Mouse (Mus musculus): ENCODE measurements around the gene Trp53. TPM values are rescaled to one million over a fixed set of nuclear protein-coding genes. Genes with fewer than 3 reads are reported as not detected.
"Not testable (repeated sequence)": the region's sequence is repeated elsewhere in the genome, so short reads cannot be mapped to it uniquely, and the experiment has no call there.

Gene Trp53
- polyA plus RNA-seq, 1 experiment from 2014 or later, result 119 TPM

GRCm38 (mm10) chr11:69620394-69621081 is 40.4 kb downstream of the Trp53 start:
- H3K9ac ChIP-seq, result no peak overlapping the region
- no peaks in the 10 kb centered on the region for H3K27me3 ChIP-seq
- 86% methylated on average over 7 of the region's 7 CpGs for WGBS
- H3K4me2 ChIP-seq, result no peak overlapping the region
- no peak for ATAC-seq
- no peak overlapping the region for H3K27ac ChIP-seq
- H3K9me3 ChIP-seq (replicated peaks), result no peaks in the 10 kb centered on the region
- H3K4me3 ChIP-seq, result no peak overlapping the region
- no peaks in the 10 kb centered on the region for H3K36me3 ChIP-seq (ENCODE audit: poor library complexity, severe bottlenecking)
- H3K4me1 ChIP-seq, result peaks cover 16% of the 10 kb centered on the region

GRCm38 (mm10) chr11:69621571-69622268 is 41.6 kb downstream of the Trp53 start, which contains the start of gene Sat2:
Sat2 (plus strand) TSS chr11:69622024.
- Histone ChIP-seq H3K36me3 (ENCODE audit: poor library complexity, severe bottlenecking) (no peaks in the 10 kb centered on the region), H3K9ac (peak within 1 kb of the TSS; percentile 78), H3K9me3 (replicated peaks) (no peaks in the 10 kb centered on the region), H3K4me1 (peaks cover 16% of the 10 kb centered on the region), H3K4me2 (peak within 1 kb of the TSS; percentile 80), H3K27me3 (no peaks in the 10 kb centered on the region), H3K4me3 (peak within 1 kb of the TSS; percentile 53), H3K27ac (peak within 1 kb of the TSS; percentile 59)
- 0% methylated on average over 20 of the region's 20 CpGs for WGBS
- peak; percentile 80 for ATAC-seq

- 39% methylated on average over 6 of the region's 6 CpGs for WGBS
- peak overlapping the region; percentile 80 for H3K4me2 ChIP-seq
- no peaks in the 10 kb centered on the region for H3K36me3 ChIP-seq (ENCODE audit: poor library complexity, severe bottlenecking)
- H3K9ac ChIP-seq, result peak overlapping the region; percentile 78
- H3K9me3 ChIP-seq (replicated peaks), result no peaks in the 10 kb centered on the region
- peak overlapping the region; percentile 59 for H3K27ac ChIP-seq
- ATAC-seq, result peak; percentile 19; the same call in 1 of the 2 replicates
- H3K4me1 ChIP-seq, result peaks cover 16% of the 10 kb centered on the region
- H3K27me3 ChIP-seq, result no peaks in the 10 kb centered on the region
- H3K4me3 ChIP-seq, result peak overlapping the region; percentile 53
Observed at GRCm38 (mm10) chr11:69622406-69622805, 42.2 kb downstream of the Trp53 start.

GRCm38 (mm10) chr11:69623006-69623405 is 42.8 kb downstream of the Trp53 start:
- WGBS, result 70% methylated on average over 4 of the region's 4 CpGs
- peak overlapping the region; percentile 80 for H3K4me2 ChIP-seq
- H3K36me3 ChIP-seq (ENCODE audit: poor library complexity, severe bottlenecking), result no peaks in the 10 kb centered on the region
- peak overlapping the region; percentile 78 for H3K9ac ChIP-seq
- no peaks in the 10 kb centered on the region for H3K27me3 ChIP-seq
- no peak overlapping the region for H3K27ac ChIP-seq
- peak overlapping the region; percentile 53; the same call in 1 of the 2 replicates for H3K4me3 ChIP-seq
- ATAC-seq, result no peak
- H3K9me3 ChIP-seq (replicated peaks), result no peaks in the 10 kb centered on the region
- peaks cover 16% of the 10 kb centered on the region for H3K4me1 ChIP-seq

GRCm38 (mm10) chr11:69624339-69624738 is 44.2 kb downstream of the Trp53 start:
- H3K4me3 ChIP-seq; H3K9ac ChIP-seq; H3K27me3 ChIP-seq; H3K4me2 ChIP-seq; H3K36me3 ChIP-seq (ENCODE audit: poor library complexity, severe bottlenecking); H3K9me3 ChIP-seq (replicated peaks); ATAC-seq; H3K27ac ChIP-seq: not testable (repeated sequence)
- H3K4me1 ChIP-seq, result peaks cover 16% of the 10 kb centered on the region
- 75% methylated on average over 2 of the region's 2 CpGs for WGBS

- peaks cover under 1% of the 10 kb centered on the region; the same call in 1 of the 2 replicates for H3K4me1 ChIP-seq
- H3K4me3 ChIP-seq, result no peak overlapping the region
- H3K27me3 ChIP-seq, result no peaks in the 10 kb centered on the region
- no peak overlapping the region for H3K4me2 ChIP-seq
- H3K27ac ChIP-seq, result no peak overlapping the region
- H3K36me3 ChIP-seq (ENCODE audit: poor library complexity, severe bottlenecking), result no peaks in the 10 kb centered on the region
- no peak for ATAC-seq
- WGBS, result 38% methylated on average over 6 of the region's 6 CpGs
- H3K9ac ChIP-seq, result no peak overlapping the region
- H3K9me3 ChIP-seq (replicated peaks), result no peaks in the 10 kb centered on the region
Observed at GRCm38 (mm10) chr11:69628286-69628685, 48.1 kb downstream of the Trp53 start.

- H3K36me3 ChIP-seq (ENCODE audit: poor library complexity, severe bottlenecking), result no peaks in the 10 kb centered on the region
- H3K9ac ChIP-seq, result no peak overlapping the region
- no peak overlapping the region for H3K4me3 ChIP-seq
- 55% methylated on average over 1 of the region's 1 CpGs for WGBS
- ATAC-seq, result no peak
- no peaks in the 10 kb centered on the region for H3K9me3 ChIP-seq (replicated peaks)
- H3K4me1 ChIP-seq, result peaks cover 12% of the 10 kb centered on the region
- H3K27me3 ChIP-seq, result no peaks in the 10 kb centered on the region
- no peak overlapping the region for H3K27ac ChIP-seq
- H3K4me2 ChIP-seq, result no peak overlapping the region
Observed at GRCm38 (mm10) chr11:69629802-69630201, 49.6 kb downstream of the Trp53 start.

GRCm38 (mm10) chr11:69632284-69633089 is 52.3 kb downstream of the Trp53 start, which contains the start of gene Fxr2:
Fxr2 (plus strand) TSS chr11:69632990.
- peak within 1 kb of the TSS; percentile 98 for H3K9ac ChIP-seq
- H3K27me3 ChIP-seq, result no peaks in the 10 kb centered on the region
- peak; percentile 98 for ATAC-seq
- peak within 1 kb of the TSS; percentile 94 for H3K27ac ChIP-seq
- H3K36me3 ChIP-seq (ENCODE audit: poor library complexity, severe bottlenecking), result 0 out of 2 replicates have a peak, but pooled peaks cover 3% of the 10 kb centered on the region
- H3K4me1 ChIP-seq, result peaks cover 33% of the 10 kb centered on the region
- peak within 1 kb of the TSS; percentile 71 for H3K4me2 ChIP-seq
- H3K9me3 ChIP-seq (replicated peaks), result no peaks in the 10 kb centered on the region
- under 1% methylated on average over 43 of the region's 56 CpGs for WGBS
- H3K4me3 ChIP-seq, result peak within 1 kb of the TSS; percentile 79

- H3K9me3 ChIP-seq (replicated peaks), result no peaks in the 10 kb centered on the region
- peak; percentile 64 for ATAC-seq
- H3K4me1 ChIP-seq, result peaks cover 33% of the 10 kb centered on the region
- under 1% methylated on average over 27 of the region's 50 CpGs for WGBS
- H3K27ac ChIP-seq, result peak overlapping the region; percentile 94
- H3K9ac ChIP-seq, result peak overlapping the region; percentile 98
- no peaks in the 10 kb centered on the region for H3K27me3 ChIP-seq
- peak overlapping the region; percentile 71 for H3K4me2 ChIP-seq
- 0 out of 2 replicates have a peak, but pooled peaks cover 8% of the 10 kb centered on the region for H3K36me3 ChIP-seq (ENCODE audit: poor library complexity, severe bottlenecking)
- H3K4me3 ChIP-seq, result peak overlapping the region; percentile 79
Observed at GRCm38 (mm10) chr11:69633128-69633866, 53.1 kb downstream of the Trp53 start.

- ATAC-seq, result no peak
Observed at GRCm38 (mm10) chr11:69635471-69635870, 55.3 kb downstream of the Trp53 start.

More at GRCm38 (mm10) chr11:69635471-69635870, 55.3 kb downstream of the Trp53 start:
- peak overlapping the region; percentile 79; the same call in 1 of the 2 replicates for H3K4me3 ChIP-seq
- H3K4me1 ChIP-seq, result peaks cover 33% of the 10 kb centered on the region
- WGBS, result 86% methylated on average over 3 of the region's 3 CpGs
- no peaks in the 10 kb centered on the region for H3K27me3 ChIP-seq
- H3K36me3 ChIP-seq (ENCODE audit: poor library complexity, severe bottlenecking), result peaks cover 26% of the 10 kb centered on the region
- H3K9me3 ChIP-seq (replicated peaks), result no peaks in the 10 kb centered on the region
- H3K4me2 ChIP-seq, result peak overlapping the region; percentile 71
- H3K9ac ChIP-seq, result 0 out of 2 replicates have a peak overlapping the region, but pooled peaks have one; percentile 98
- H3K27ac ChIP-seq, result no peak overlapping the region
